Mouse (Mus musculus) hindbrain, embryonic 12.5 days (tissue): ENCODE measurements at regions not wholly inside any gene's neighbourhood (a gene's known extent, or its start where the extent isn't known, plus 50 kb on each side); places are given as distances from the start of the nearest gene placed in this dataset.

Source experiments
- ATAC-seq: fragments of 200-750 bp; cut with Nextera tagmentation; 2 replicates; pipeline ENCODE4 v1.8.0; 2017; ENCODE audit warnings: moderate TSS enrichment; ENCODE audit not compliant: low FRiP score
- H3K27ac ChIP-seq: fragments of 300-500 bp; sonication (generic); 2 replicates; pipeline ENCODE4 v1.5.1; 2016; ENCODE audit warnings: mild to moderate bottlenecking
- H3K27me3 ChIP-seq: fragments of 300-500 bp; sonication (generic); 2 replicates; pipeline ENCODE4 v1.6.1; 2016; ENCODE audit warnings: mild to moderate bottlenecking
- H3K36me3 ChIP-seq: fragments of 300-500 bp; sonication (generic); 2 replicates; pipeline ENCODE4 v1.6.1; 2016; ENCODE audit warnings: mild to moderate bottlenecking
- H3K4me1 ChIP-seq: fragments of 300-500 bp; sonication (generic); 2 replicates; pipeline ENCODE4 v1.6.1; 2016
- H3K4me2 ChIP-seq: fragments of 300-500 bp; sonication (generic); replicated peaks from 2 replicates; pipeline ENCODE4 v1.6.1; 2016; ENCODE audit warnings: mild to moderate bottlenecking
- H3K4me3 ChIP-seq: fragments of 300-500 bp; sonication (generic); 2 replicates; pipeline ENCODE4 v1.5.1; 2016; ENCODE audit warnings: mild to moderate bottlenecking
- H3K9ac ChIP-seq: fragments of 300-500 bp; sonication (generic); 2 replicates; pipeline ENCODE4 v1.6.1; 2016; ENCODE audit warnings: mild to moderate bottlenecking, moderate library complexity
- H3K9me3 ChIP-seq: fragments of 300-500 bp; sonication (generic); replicated peaks from 2 replicates; pipeline ENCODE4 v1.6.1; 2016; ENCODE audit warnings: mild to moderate bottlenecking
- WGBS: fragments of 180-500 bp; shearing (Covaris S2); methylation state at CpG from one replicate; pipeline ENCODE4 v1.1.7; 2016; 5-methylcytosine and 5-hydroxymethylcytosine counted together

- 70% methylated on average over 5 of the region's 5 CpGs for WGBS
- H3K27me3 ChIP-seq = peaks cover 44% of the 10 kb centered on the region
These were observed 108.5 kb downstream of the Gm826 start for GRCm38 (mm10) chr2:160225450-160225849.

GRCm38 (mm10) chr2:160223366-160223765 lies 110.6 kb downstream of the Gm826 start:
- no peak for ATAC-seq
- Histone ChIP-seq H3K4me2 (no peak overlapping the region), H3K4me1 (peaks cover 6% of the 10 kb centered on the region), H3K36me3 (no peaks in the 10 kb centered on the region), H3K4me3 (no peak overlapping the region), H3K9me3 (no peaks in the 10 kb centered on the region), H3K27me3 (peaks cover 41% of the 10 kb centered on the region), H3K27ac (no peak overlapping the region), H3K9ac (no peak overlapping the region)
- 95% methylated on average over 8 of the region's 8 CpGs for WGBS

More at GRCm38 (mm10) chr2:160225450-160225849, 108.5 kb downstream of the Gm826 start:
- no peak overlapping the region for H3K9ac ChIP-seq
- peaks cover 5% of the 10 kb centered on the region for H3K4me1 ChIP-seq
- no peaks in the 10 kb centered on the region for H3K9me3 ChIP-seq
- no peak overlapping the region for H3K27ac ChIP-seq
- no peaks in the 10 kb centered on the region for H3K36me3 ChIP-seq
- H3K4me2 ChIP-seq = no peak overlapping the region
- H3K4me3 ChIP-seq = no peak overlapping the region
- ATAC-seq = no peak

DNA sequence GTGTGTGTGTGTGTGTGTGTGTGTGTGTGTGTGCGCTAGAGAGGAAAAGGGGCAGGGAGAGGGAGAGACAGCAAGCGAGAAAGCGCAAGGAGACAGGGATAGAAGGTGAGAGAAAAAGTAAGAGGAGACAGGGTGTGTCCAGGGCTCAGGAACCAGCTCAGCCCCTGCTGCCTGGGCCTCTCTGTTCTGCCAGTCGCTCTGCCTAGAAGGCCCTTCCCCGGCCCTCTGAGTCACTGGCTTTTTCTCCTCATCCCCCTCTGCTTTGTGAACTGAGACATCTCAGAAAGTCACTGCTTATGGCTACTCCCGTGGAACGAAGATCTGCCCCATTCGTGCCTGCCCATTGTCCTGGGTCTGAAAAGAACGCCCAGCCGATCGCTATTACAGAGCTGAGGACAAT lies 112.2 kb downstream of the Gm826 start:
- peaks cover 6% of the 10 kb centered on the region for H3K4me1 ChIP-seq
- H3K4me2 ChIP-seq = no peak overlapping the region
- no peak overlapping the region for H3K27ac ChIP-seq
- no peak for ATAC-seq
- no peak overlapping the region for H3K9ac ChIP-seq
- 49% methylated on average over 10 of the region's 11 CpGs for whole genome bisulfite sequencing
- peaks cover 48% of the 10 kb centered on the region for H3K27me3 ChIP-seq
- H3K4me3 ChIP-seq = no peak overlapping the region
- H3K36me3 ChIP-seq = no peaks in the 10 kb centered on the region
- H3K9me3 ChIP-seq = no peaks in the 10 kb centered on the region

GRCm38 (mm10) chr2:160220562-160221021 lies 113.4 kb downstream of the Gm826 start:
- WGBS = 9% methylated on average over 7 of the region's 7 CpGs
- ATAC-seq = no peak
- H3K9ac ChIP-seq = no peak overlapping the region
- H3K36me3 ChIP-seq = no peaks in the 10 kb centered on the region
- peaks cover 48% of the 10 kb centered on the region for H3K27me3 ChIP-seq
- no peak overlapping the region for H3K27ac ChIP-seq
- H3K4me3 ChIP-seq = no peak overlapping the region
- no peaks in the 10 kb centered on the region for H3K9me3 ChIP-seq
- H3K4me1 ChIP-seq = peaks cover 6% of the 10 kb centered on the region
- H3K4me2 ChIP-seq = no peak overlapping the region

DNA sequence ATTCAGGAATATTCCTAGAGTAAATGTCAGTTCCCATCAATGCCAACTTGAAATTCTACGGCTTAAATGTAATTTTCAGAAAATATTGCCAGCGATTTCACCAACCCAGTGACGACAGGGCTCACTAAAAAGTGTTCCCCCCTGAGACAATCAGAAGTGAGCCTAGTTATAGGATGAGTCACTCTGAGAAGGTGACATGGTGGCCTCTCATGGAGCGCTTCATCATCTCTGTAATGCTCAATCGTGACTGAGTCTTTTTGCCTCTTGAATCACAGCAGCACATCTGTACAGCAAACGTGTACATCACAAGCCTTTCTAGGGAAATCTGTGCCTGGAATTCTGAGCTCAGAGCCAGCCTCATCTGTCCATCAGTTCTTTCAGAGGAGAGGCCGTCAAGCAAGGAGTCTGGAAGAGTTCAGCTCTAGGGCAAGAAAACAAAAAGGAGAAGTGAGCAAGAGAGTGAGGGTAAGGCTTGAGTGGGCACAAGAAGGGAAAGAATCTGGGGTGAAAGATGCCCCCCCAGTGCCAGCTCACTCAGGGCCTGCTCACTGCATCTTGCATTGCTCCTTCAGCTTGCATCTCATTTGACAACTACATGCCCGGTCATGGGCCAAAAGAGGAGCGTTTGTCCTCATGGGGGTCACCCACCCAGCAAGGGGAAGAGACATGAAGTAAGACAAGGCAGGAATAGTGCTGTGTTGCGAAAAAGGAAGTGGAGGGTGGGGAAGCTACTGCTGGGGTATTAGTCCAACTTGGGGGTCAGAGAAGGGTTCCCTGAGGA lies 119.7 kb downstream of the Gm826 start:
- ATAC-seq = no peak
- no peak overlapping the region for H3K4me3 ChIP-seq
- H3K27me3 ChIP-seq = peaks cover 8% of the 10 kb centered on the region
- no peak overlapping the region for H3K4me2 ChIP-seq
- H3K27ac ChIP-seq = no peak overlapping the region
- no peak overlapping the region for H3K9ac ChIP-seq
- no peaks in the 10 kb centered on the region for H3K9me3 ChIP-seq
- WGBS = 83% methylated on average over 10 of the region's 10 CpGs
- no peaks in the 10 kb centered on the region for H3K4me1 ChIP-seq
- H3K36me3 ChIP-seq = no peaks in the 10 kb centered on the region

DNA sequence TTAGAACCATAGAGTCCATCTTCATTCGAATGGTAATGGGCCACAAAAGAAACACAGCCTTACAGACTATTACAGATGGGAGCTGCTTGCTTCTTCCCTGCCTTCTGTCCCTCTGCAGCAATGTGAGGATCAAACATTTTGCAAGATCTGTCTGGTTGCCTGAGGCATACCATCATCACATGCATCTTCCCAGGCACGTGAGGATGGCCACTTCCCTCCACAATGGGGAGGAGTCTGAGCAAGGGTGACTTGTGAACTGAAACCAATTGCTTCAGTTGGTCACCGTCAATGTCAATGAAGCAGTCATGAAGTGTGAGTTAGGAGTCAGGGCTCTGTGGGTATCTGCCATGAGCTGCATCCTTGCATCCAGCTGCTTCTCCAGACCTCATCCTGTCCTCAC lies 123.5 kb downstream of the Gm826 start:
- Histone ChIP-seq H3K4me2 (no peak overlapping the region), H3K9me3 (no peaks in the 10 kb centered on the region), H3K9ac (no peak overlapping the region), H3K4me3 (no peak overlapping the region), H3K4me1 (no peaks in the 10 kb centered on the region), H3K27me3 (no peaks in the 10 kb centered on the region), H3K27ac (no peak overlapping the region), H3K36me3 (no peaks in the 10 kb centered on the region)
- 86% methylated on average over 3 of the region's 3 CpGs for WGBS
- no peak for ATAC-seq

DNA sequence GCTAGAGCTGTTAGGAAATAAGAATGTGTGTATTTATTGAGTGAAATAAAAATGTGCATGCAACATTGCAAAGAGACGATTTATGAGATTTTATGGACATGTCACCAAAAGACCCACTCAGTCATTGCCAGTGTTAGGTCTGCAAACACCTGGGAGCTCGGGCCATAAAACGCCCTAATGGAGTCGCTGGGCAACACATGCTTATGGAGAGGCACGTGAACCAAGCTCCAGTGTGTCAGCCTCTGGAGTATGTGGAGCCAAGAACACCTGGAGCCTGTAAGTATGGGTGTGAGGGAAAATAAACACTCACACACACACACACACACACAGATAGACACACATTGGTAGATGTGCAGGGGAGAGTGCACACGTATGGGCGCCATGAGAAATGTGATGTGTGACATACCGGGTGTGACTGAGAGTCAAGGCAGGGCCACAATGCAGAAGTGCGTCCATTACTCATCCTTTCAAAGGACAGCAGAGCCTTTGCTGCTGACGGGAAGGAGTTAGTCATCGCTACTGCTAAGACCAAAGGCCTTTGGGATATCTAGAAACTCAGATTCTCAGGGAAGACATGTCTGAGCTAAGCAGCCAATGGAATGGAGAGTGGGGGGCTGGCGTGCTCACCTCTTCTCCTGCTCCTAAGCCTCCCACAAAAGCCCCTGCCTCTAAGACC lies 124.2 kb downstream of the Gm826 start:
- H3K4me3 ChIP-seq = no peak overlapping the region

DNA sequence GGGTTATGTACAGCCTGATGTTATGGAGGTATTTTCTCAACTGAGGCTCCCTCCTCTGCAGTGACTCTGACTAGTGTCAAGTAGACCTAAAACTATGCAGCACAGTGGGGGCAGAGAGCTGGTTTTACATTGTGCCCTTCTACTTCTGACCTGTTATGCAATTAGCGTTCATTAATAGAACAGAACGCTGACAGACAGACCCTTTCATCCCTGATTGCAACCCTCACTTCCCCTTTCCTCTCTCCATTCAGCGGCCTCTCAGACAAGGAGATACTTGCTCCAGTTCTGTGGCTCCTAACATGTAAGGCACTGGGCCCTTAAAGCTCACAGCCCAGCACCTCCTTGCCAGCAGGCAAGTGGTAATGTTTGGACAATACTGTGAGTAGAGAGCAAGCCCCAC lies 125.7 kb downstream of the Gm826 start:
- Histone ChIP-seq H3K9me3 (no peaks in the 10 kb centered on the region), H3K27me3 (no peaks in the 10 kb centered on the region), H3K9ac (no peak overlapping the region), H3K27ac (no peak overlapping the region), H3K36me3 (no peaks in the 10 kb centered on the region), H3K4me2 (no peak overlapping the region), H3K4me1 (no peaks in the 10 kb centered on the region), H3K4me3 (no peak overlapping the region)
- ATAC-seq = no peak
- 73% methylated on average over 3 of the region's 3 CpGs for WGBS

More for the DNA sequence above, 124.2 kb downstream of the Gm826 start:
- H3K4me1 ChIP-seq = no peaks in the 10 kb centered on the region
- no peaks in the 10 kb centered on the region for H3K27me3 ChIP-seq
- H3K9me3 ChIP-seq = no peaks in the 10 kb centered on the region
- no peak overlapping the region for H3K27ac ChIP-seq
- no peak overlapping the region for H3K4me2 ChIP-seq
- H3K36me3 ChIP-seq = no peaks in the 10 kb centered on the region
- no peak for ATAC-seq
- 93% methylated on average over 12 of the region's 12 CpGs for WGBS
- H3K9ac ChIP-seq = no peak overlapping the region

DNA sequence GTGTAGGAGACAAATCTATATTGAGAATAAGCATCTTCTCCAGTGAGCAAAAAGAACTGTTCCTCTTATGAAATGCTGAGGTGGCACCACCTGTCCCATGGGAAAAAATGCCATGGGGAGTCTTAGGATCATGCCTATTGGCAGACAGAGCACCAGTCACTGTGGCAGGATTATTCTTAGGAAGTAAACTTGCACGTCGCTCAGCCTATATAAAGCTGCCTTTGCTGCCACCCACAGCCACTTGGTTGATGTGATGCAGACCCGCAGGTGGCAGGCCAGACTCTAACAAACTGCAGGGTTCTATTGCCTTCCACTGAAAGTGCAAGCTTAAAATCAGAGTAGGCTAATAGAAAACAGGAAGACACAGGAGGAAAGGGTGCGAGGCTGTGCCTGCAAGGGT lies 126.7 kb downstream of the Gm826 start:
- H3K36me3 ChIP-seq = no peaks in the 10 kb centered on the region
- no peak overlapping the region for H3K9ac ChIP-seq
- no peaks in the 10 kb centered on the region for H3K27me3 ChIP-seq
- WGBS = 81% methylated on average over 4 of the region's 4 CpGs
- H3K9me3 ChIP-seq = no peaks in the 10 kb centered on the region
- H3K4me3 ChIP-seq = no peak overlapping the region
- ATAC-seq = no peak
- H3K4me2 ChIP-seq = no peak overlapping the region
- H3K4me1 ChIP-seq = no peaks in the 10 kb centered on the region
- no peak overlapping the region for H3K27ac ChIP-seq

GRCm38 (mm10) chr2:160192661-160193060 lies 141.3 kb downstream of the Gm826 start:
- Histone ChIP-seq H3K4me2 (no peak overlapping the region), H3K27ac (no peak overlapping the region), H3K4me1 (no peaks in the 10 kb centered on the region), H3K36me3 (no peaks in the 10 kb centered on the region), H3K27me3 (no peaks in the 10 kb centered on the region), H3K9me3 (no peaks in the 10 kb centered on the region), H3K9ac (no peak overlapping the region), H3K4me3 (no peak overlapping the region)
- ATAC-seq = no peak
- WGBS = 82% methylated on average over 4 of the region's 4 CpGs

- 77% methylated on average over 5 of the region's 5 CpGs for WGBS
- H3K27me3 ChIP-seq = 0 out of 2 replicates have a peak, but pooled peaks cover 2% of the 10 kb centered on the region
- no peaks in the 10 kb centered on the region for H3K9me3 ChIP-seq
These were observed 147.9 kb downstream of the Gm826 start for GRCm38 (mm10) chr2:160186106-160186505.

DNA sequence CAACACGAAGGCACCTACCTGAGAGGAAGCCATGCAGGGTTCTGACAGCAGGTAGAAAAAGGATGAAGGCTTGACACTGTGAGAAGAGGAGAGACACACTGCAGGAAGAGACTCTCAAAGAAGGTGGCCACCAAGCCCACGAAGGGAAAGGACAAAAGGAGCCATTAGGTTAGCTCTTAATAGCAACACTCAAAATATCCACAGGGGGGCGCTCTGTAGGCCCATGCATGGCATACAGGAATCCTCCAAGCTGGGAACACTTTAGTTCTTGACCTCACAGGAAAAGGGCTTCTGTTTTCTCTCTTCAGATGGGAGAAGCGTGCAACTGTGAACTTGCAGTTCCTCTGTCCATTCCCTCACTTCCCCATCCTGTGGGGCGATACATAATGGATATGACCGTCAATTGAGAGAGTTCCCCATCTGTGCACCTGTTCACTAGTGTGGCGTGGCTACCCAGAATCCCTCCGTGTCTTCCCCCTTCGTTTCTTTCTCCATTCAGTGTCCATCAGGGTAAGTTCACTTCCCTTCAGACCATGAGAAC lies 162.9 kb downstream of the Gm826 start:
- Histone ChIP-seq H3K9me3 (no peaks in the 10 kb centered on the region), H3K4me3 (no peak overlapping the region), H3K4me1 (no peaks in the 10 kb centered on the region), H3K36me3 (no peaks in the 10 kb centered on the region), H3K9ac (no peak overlapping the region), H3K27ac (no peak overlapping the region), H3K4me2 (no peak overlapping the region), H3K27me3 (no peaks in the 10 kb centered on the region)
- no peak for ATAC-seq
- 71% methylated on average over 9 of the region's 9 CpGs for WGBS

More at GRCm38 (mm10) chr2:160186106-160186505, 147.9 kb downstream of the Gm826 start:
- Histone ChIP-seq H3K4me1 (no peaks in the 10 kb centered on the region), H3K27ac (no peak overlapping the region), H3K4me3 (no peak overlapping the region), H3K9ac (no peak overlapping the region), H3K36me3 (no peaks in the 10 kb centered on the region), H3K4me2 (no peak overlapping the region)
- no peak for ATAC-seq
